Mouse (Mus musculus): Measurements from ENCODE around the gene Armc5. TPM values are rescaled to one million over a fixed set of nuclear protein-coding genes. Genes with fewer than 3 reads are reported as not detected.

Armc5 gene
- 0.22 TPM for polyA plus RNA-seq (2014; fragmentation: Illumina TruSeq; extraction: RNeasy Lipid Tissue Mini Kit (QIAGEN cat#74804); ENCODE audit: low read depth, low replicate concordance)

GRCm38 (mm10) chr7:128236856-128237592, at the start of gene Armc5:
Gene Armc5 (plus strand): TSS chr7:128237342.

DNA sequence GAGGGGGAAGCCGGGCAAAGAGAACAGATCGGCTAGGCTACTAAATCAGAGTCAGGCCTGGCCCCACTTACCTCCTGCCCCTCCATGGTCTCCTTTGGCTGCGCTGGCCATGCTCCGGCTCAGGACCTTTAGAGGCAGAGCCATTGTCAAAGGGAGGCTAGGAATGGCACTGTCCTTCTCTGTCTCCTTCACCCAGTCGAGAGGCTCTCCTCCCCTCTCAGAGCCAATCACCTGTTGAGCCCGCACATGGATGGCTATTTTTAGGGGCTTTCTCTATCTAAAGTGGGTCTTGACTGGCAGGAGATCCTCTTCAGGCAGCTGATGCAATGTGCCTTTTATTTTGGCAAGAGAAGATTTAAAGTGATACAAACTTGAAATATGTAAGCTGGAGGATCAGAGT, 31.0 kb upstream of the Armc5 start, which contains the start of gene Cox6a2:
TSS of gene Cox6a2 (minus strand) at position 236 of the 400 bp plus-strand sequence.

DNA sequence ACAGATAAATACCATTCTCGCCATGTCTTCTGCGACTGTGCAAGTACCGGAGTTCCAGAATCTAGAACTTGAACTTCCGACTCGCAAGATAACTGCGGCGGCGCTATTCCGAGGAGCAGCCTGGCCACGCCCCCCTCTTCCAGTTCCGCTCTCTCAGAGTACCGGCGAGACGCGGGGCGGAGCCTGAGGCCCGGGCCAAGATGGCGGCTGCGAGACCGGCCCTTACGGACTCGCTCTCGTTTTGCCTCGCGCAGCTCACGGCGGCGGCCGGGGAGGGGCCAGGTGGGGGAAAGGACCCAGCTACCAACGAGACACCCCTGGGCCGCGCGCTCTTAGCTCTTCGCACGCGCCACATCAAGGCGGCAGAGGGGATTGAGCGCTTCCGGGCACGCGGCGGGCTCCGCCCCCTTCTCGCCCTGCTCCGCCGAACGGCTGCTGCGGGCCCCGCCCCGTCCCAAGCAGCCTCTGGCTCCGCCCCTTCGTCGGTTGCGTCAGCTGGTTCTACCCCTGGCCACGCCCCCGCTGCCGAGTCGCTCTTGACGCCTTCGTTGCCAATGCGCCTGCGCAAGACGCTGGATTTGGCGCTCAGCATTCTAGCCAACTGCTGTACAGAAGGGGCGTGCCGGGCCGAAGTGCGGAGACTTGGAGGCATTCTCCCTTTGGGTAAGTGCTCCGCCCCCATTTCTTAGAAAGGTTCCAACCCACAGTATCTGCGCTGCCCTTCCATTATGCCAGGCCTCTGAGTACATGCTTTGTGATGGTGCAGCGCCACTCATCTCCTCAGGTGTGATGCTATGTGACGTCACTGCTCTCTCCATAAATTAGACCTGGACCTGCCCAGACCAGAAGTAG, 1.0 kb downstream of the Armc5 start, which contains the start of gene 9130023H24Rik:
TSS of gene 9130023H24Rik (minus strand) at position 105 of the 852 bp plus-strand sequence.

GRCm38 (mm10) chr7:128246496-128247391, 9.6 kb downstream of the Armc5 start, which contains the start of gene Tgfb1i1:
Gene Tgfb1i1 (plus strand): TSS chr7:128246812.

DNA sequence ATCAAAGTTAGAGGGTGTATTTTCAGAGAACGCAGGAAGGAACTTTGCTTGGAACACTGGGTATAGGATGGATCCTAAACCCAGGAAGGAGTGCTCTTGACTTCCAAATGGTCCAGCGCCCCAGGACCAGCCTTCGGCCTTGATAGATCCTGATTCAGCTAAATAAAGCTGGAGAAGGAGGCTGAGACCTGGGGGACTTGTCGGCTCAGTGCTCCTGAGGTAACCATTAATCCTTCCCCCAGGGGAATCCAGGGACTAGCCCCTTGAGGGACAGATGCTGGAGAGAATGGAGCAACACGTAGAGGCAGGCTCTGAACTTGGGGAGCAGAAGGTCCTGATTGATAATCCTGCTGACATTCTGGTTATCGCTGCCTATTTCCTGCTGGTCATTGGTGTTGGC, 28.3 kb downstream of the Armc5 start, which contains the start of gene Slc5a2:
TSS of gene Slc5a2 (plus strand) at position 247 of the 400 bp plus-strand sequence.

Other genes with a start within 250 kb of the Armc5 start
- 0.52 TPM for gene Pycard, start 243.5 kb upstream of the Armc5 start, polyA plus RNA-seq (2014; fragmentation: Illumina TruSeq; extraction: RNeasy Lipid Tissue Mini Kit (QIAGEN cat#74804); ENCODE audit: low read depth, low replicate concordance)
- not detected for gene Trim72, start 233.4 kb upstream of the Armc5 start, polyA plus RNA-seq (2014; fragmentation: Illumina TruSeq; extraction: RNeasy Lipid Tissue Mini Kit (QIAGEN cat#74804); ENCODE audit: low read depth, low replicate concordance)
- 0.57 TPM for gene Itgam, start 174.7 kb upstream of the Armc5 start, polyA plus RNA-seq (2014; fragmentation: Illumina TruSeq; extraction: RNeasy Lipid Tissue Mini Kit (QIAGEN cat#74804); ENCODE audit: low read depth, low replicate concordance)
- not detected for gene Gm49368, start 174.7 kb upstream of the Armc5 start, polyA plus RNA-seq (2014; fragmentation: Illumina TruSeq; extraction: RNeasy Lipid Tissue Mini Kit (QIAGEN cat#74804); ENCODE audit: low read depth, low replicate concordance)
- gene Itgax, start 107.8 kb upstream of the Armc5 start, polyA plus RNA-seq (2014; fragmentation: Illumina TruSeq; extraction: RNeasy Lipid Tissue Mini Kit (QIAGEN cat#74804); ENCODE audit: low read depth, low replicate concordance) = 0.11 TPM
- 18.0 TPM for gene Itgad, start 83.0 kb upstream of the Armc5 start, polyA plus RNA-seq (2014; fragmentation: Illumina TruSeq; extraction: RNeasy Lipid Tissue Mini Kit (QIAGEN cat#74804); ENCODE audit: low read depth, low replicate concordance)
- not detected for gene Cox6a2, start 31.0 kb upstream of the Armc5 start, polyA plus RNA-seq (2014; fragmentation: Illumina TruSeq; extraction: RNeasy Lipid Tissue Mini Kit (QIAGEN cat#74804); ENCODE audit: low read depth, low replicate concordance)
- gene 9130023H24Rik, start 689 bp downstream of the Armc5 start, polyA plus RNA-seq (2014; fragmentation: Illumina TruSeq; extraction: RNeasy Lipid Tissue Mini Kit (QIAGEN cat#74804); ENCODE audit: low read depth, low replicate concordance) = 8.1 TPM
- 0.50 TPM for gene Tgfb1i1, start 9.5 kb downstream of the Armc5 start, polyA plus RNA-seq (2014; fragmentation: Illumina TruSeq; extraction: RNeasy Lipid Tissue Mini Kit (QIAGEN cat#74804); ENCODE audit: low read depth, low replicate concordance)
- not detected for gene Slc5a2, start 28.3 kb downstream of the Armc5 start, polyA plus RNA-seq (2014; fragmentation: Illumina TruSeq; extraction: RNeasy Lipid Tissue Mini Kit (QIAGEN cat#74804); ENCODE audit: low read depth, low replicate concordance)
- gene BC017158, start 60.8 kb downstream of the Armc5 start, polyA plus RNA-seq (2014; fragmentation: Illumina TruSeq; extraction: RNeasy Lipid Tissue Mini Kit (QIAGEN cat#74804); ENCODE audit: low read depth, low replicate concordance) = 0.99 TPM
- 33.4 TPM for gene Rgs10, start 181.4 kb downstream of the Armc5 start, polyA plus RNA-seq (2014; fragmentation: Illumina TruSeq; extraction: RNeasy Lipid Tissue Mini Kit (QIAGEN cat#74804); ENCODE audit: low read depth, low replicate concordance)
- gene Tial1, start 224.4 kb downstream of the Armc5 start, polyA plus RNA-seq (2014; fragmentation: Illumina TruSeq; extraction: RNeasy Lipid Tissue Mini Kit (QIAGEN cat#74804); ENCODE audit: low read depth, low replicate concordance) = 151 TPM